Mouse (Mus musculus) megakaryocyte, embryonic 14.5 days (primary cell): ENCODE measurements at regions not wholly inside any gene's neighbourhood (a gene's known extent, or its start where the extent isn't known, plus 50 kb on each side); places are given as distances from the start of the nearest gene placed in this dataset.

ENCODE experiments used
- H3K27me3 ChIP-seq: replicated peaks from 2 replicates; pipeline ENCODE3; 2012; ENCODE audit warnings: inconsistent platforms
- H3K36me3 ChIP-seq: replicated peaks from 2 replicates; pipeline ENCODE3; 2012; ENCODE audit warnings: low read length, inconsistent platforms, mixed read lengths
- H3K4me1 ChIP-seq: 2 replicates; pipeline ENCODE4 v1.6.1; 2012; ENCODE audit warnings: inconsistent platforms
- H3K4me3 ChIP-seq: replicated peaks from 2 replicates; pipeline ENCODE3; 2012; ENCODE audit warnings: moderate library complexity, mild to moderate bottlenecking, inconsistent platforms
- H3K9me3 ChIP-seq: 2 replicates; pipeline ENCODE4 v1.6.1; 2012; ENCODE audit warnings: inconsistent platforms
- FLI1 ChIP-seq: IDR thresholded peaks from 2 replicates; pipeline ENCODE4 v1.6.1; 2012; ENCODE audit warnings: low read length, inconsistent platforms, mixed read lengths
- GATA1 ChIP-seq: IDR thresholded peaks from 3 replicates; pipeline ENCODE4 v1.6.1; 2012; ENCODE audit warnings: mixed read lengths, low read length, inconsistent platforms, borderline replicate concordance

DNA sequence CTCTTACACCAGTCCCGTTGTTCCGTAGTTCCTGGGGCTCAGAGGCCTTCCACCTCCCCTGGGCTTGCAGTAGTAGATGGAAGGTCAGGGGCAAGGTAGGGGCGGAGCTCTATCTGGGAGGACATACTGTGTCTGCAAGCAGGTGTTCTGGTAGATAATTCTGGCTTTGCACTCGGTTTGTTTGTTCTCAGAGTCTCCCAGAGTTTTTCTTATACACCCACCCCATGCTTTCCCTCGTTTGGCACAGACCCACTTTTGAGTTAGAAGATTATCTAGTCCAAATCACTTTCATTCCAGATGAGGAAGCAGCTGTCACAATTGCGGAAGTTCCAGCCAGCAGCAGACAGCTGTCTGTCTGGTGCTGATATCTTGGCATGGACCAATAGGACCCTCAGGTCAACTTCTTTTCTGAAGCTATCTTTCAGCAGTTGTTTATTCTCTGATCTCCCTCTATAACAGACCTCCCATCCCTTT is 79.0 kb upstream of the Kif2a start:
- peak overlapping the region; percentile 89 for H3K4me3 ChIP-seq
- no peaks in the 10 kb centered on the region for H3K27me3 ChIP-seq
- peaks cover 51% of the 10 kb centered on the region for H3K4me1 ChIP-seq
- no peak for TF ChIP-seq FLI1
- TF ChIP-seq GATA1, result no peak
- peaks cover 4% of the 10 kb centered on the region for H3K36me3 ChIP-seq
- H3K9me3 ChIP-seq, result peaks cover 9% of the 10 kb centered on the region

DNA sequence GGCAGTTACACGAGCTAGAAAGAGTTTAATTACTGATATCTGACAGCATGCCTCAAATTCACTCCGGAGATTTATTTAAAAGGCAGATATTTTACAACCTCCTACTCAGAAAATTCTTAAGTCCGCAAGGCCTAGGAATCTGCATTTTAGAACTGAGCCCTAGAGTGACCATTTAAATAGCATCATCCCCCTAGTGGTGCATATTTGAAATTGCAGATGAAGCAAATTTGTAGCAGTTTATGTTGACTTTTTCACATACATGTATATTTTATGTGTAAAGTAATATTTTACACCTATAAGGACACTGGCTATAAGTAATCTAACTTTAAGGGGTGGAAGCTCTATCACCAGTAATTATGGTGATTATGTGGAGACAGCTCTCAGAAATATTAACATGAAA is 78.2 kb upstream of the Kif2a start:
- Histone ChIP-seq H3K27me3 (no peaks in the 10 kb centered on the region), H3K9me3 (peaks cover 9% of the 10 kb centered on the region), H3K4me3 (no peak overlapping the region), H3K4me1 (peaks cover 59% of the 10 kb centered on the region), H3K36me3 (peaks cover 4% of the 10 kb centered on the region)
- no peak for TF ChIP-seq GATA1
- no peak for TF ChIP-seq FLI1

DNA sequence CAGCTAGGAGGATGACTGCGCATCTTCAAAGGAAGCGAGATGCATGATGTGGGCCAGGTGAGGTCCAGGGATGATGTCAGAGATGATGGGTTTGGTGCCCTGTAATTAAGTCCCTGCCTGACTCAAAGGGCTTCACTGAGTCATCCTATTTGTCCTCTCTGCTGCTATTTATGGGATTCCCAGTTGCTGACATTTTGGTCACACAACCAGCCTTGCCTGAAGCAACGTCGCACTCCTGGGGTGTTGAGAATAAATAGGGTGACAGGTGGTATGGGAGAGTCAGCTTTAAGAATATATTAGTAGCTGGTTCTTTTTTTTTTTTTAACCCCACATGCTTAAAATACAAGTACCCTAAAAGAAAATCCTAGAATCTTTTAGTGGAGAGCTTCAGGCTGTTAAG is 75.1 kb upstream of the Kif2a start:
- peak overlapping the region; percentile 72 for H3K4me3 ChIP-seq
- no peaks in the 10 kb centered on the region for H3K9me3 ChIP-seq
- TF ChIP-seq GATA1 (no peak), FLI1 (no peak)
- peaks cover 90% of the 10 kb centered on the region for H3K4me1 ChIP-seq
- H3K36me3 ChIP-seq, result no peaks in the 10 kb centered on the region
- no peaks in the 10 kb centered on the region for H3K27me3 ChIP-seq

DNA sequence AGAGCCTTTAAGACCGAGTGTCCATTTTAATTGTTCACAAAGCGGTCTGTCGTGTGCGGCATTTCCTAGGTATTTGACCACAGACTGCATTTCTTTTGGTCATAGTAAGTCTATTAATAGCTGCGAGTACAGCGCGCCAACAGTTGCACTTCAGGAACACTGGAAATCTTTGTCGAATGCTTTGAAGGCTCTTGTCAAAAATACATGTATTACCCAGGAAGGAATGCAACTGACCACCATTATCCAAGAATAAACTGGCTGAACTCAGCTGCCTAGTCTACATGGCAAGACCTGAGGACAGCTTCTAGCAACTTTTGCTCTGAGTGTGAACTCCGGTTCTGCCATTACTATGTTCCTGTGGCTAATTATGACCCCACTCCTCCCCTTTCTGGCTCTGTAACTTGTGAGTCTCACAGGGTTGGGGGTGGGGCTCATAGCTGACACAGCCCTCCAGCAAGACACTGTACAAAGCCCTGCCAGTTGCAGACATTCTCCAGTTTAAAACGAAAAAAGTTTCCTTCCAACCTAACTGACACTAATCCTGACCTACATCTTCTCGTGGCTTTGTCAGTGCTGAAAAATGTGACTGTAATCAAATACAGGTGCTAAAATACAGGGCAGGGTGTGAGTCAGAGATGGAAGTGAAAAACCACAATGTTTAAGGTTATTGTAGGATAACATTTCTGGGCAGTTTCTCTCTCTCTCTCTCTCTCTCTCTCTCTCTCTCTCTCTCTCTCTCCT is 73.2 kb upstream of the Kif2a start:
- H3K4me3 ChIP-seq, result peak overlapping the region; percentile 90
- TF ChIP-seq FLI1 (no peak), GATA1 (no peak)
- H3K36me3 ChIP-seq, result peaks cover under 1% of the 10 kb centered on the region
- peaks cover 84% of the 10 kb centered on the region for H3K4me1 ChIP-seq
- no peaks in the 10 kb centered on the region for H3K27me3 ChIP-seq
- H3K9me3 ChIP-seq, result no peaks in the 10 kb centered on the region

DNA sequence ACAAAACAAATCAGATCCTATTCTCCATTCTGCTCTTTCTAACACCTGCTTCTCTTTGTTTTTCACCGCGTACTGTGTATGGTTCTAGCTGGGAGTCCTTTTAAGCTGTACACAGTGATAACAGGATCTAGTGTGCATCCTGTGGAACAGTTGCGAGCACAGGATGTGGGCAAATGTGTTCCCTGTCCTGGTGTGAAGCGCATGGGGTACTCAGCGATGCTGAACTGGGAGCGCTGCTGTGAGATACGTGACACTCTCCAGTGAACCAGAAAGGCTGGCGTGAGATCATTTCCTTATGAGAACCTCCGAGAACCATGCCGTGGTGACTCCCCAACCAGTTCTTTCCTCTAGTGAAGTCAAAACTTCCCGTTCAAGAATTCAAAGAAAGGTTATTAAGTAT is 72.6 kb upstream of the Kif2a start:
- peak overlapping the region; percentile 90 for H3K4me3 ChIP-seq
- peaks cover 83% of the 10 kb centered on the region for H3K4me1 ChIP-seq
- TF ChIP-seq FLI1, result 0 out of 2 replicates have a peak, but pooled peaks have one; percentile 18
- TF ChIP-seq GATA1, result no peak
- H3K27me3 ChIP-seq, result no peaks in the 10 kb centered on the region
- no peaks in the 10 kb centered on the region for H3K9me3 ChIP-seq
- peaks cover 2% of the 10 kb centered on the region for H3K36me3 ChIP-seq

DNA sequence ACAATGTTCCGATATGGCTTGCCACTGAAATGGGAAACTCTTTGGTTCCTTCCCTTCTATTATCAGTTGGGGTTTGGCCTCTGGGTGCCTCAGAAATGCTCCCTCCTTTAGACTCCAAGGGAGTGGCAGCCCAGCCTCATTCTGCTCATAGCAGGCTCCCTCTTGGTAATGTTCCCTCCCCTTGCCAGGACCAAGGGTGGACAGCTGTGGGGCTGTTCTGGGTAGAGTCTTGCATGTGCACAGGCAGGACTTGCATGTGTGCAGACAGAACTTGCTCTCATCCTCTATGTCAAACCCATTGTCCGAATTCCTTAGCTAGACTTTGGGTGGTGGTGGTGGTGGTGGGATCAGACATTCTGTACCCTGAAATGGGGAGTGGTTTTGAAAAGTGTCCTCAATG is 71.8 kb upstream of the Kif2a start:
- H3K4me1 ChIP-seq, result peaks cover 87% of the 10 kb centered on the region
- TF ChIP-seq GATA1 (no peak), FLI1 (no peak)
- no peaks in the 10 kb centered on the region for H3K27me3 ChIP-seq
- peaks cover 2% of the 10 kb centered on the region for H3K36me3 ChIP-seq
- H3K9me3 ChIP-seq, result no peaks in the 10 kb centered on the region
- H3K4me3 ChIP-seq, result peak overlapping the region; percentile 60

DNA sequence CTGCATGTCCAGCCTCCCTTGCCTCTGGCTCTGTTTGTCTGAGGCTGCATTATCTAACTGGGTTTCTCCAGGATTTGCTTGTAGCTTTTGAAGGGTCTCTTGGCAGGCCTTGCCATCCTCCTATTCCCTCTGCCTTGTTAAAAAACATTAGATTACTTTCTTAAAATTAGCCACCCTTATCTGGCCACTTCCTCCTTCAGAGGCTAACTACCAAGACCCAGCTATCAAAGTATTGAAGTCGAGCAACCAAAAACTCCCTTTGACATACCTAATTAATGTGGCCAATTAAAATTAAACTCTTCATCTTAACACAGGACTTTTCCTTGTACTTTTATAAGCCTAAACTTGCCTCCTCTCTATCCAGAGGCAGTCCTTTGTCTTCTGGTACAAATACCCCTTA is 66.3 kb upstream of the Kif2a start:
- TF ChIP-seq FLI1 (no peak), GATA1 (no peak)
- peaks cover 4% of the 10 kb centered on the region; the same call in 1 of the 2 replicates for H3K9me3 ChIP-seq
- no peaks in the 10 kb centered on the region for H3K27me3 ChIP-seq
- H3K4me1 ChIP-seq, result peaks cover 66% of the 10 kb centered on the region
- no peak overlapping the region for H3K4me3 ChIP-seq
- peaks cover 12% of the 10 kb centered on the region for H3K36me3 ChIP-seq

DNA sequence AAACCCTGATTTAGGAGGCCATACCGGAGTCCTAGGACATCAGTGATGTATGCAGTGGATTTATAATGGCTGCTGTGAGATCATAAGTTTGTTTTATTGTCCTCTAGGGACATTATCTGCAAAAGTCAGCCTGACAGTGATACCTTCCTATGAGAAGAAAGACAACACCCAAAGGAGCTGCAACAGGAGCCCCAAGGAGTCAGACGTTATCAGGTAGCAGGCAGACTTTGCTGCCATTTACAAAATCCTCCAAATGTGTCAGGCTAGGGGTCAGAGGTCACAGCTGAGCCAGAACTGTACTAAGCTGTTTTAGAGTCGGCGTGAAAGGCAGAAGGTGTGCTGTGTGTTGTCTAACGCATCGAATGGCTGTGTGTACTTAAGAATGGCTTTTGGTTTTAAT is 65.4 kb upstream of the Kif2a start:
- H3K27me3 ChIP-seq, result no peaks in the 10 kb centered on the region
- no peak overlapping the region for H3K4me3 ChIP-seq
- peaks cover 12% of the 10 kb centered on the region for H3K36me3 ChIP-seq
- peaks cover 4% of the 10 kb centered on the region; the same call in 1 of the 2 replicates for H3K9me3 ChIP-seq
- TF ChIP-seq GATA1 (no peak), FLI1 (no peak)
- peaks cover 57% of the 10 kb centered on the region for H3K4me1 ChIP-seq

DNA sequence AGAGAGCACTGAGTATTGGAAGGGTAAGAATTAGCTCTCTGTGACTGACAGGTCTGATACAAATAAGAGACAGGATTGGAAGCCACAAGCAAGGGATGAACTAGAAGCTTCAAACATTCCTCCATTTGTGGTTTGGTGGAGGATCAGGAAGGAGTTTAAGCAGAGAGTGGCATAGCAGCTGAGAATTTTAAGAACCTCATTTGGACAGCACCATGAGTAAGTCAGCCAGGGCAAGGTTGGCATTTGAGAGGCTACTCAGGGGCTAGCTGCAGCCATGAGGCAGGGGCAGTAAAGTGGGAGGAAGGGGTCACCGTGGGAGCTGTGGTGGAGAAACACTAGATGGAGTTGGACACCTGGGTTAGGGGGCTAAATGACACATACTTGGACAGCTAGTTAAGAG is 56.2 kb upstream of the Kif2a start:
- Histone ChIP-seq H3K27me3 (peaks cover 4% of the 10 kb centered on the region), H3K36me3 (no peaks in the 10 kb centered on the region), H3K4me1 (peaks cover 32% of the 10 kb centered on the region), H3K4me3 (no peak overlapping the region), H3K9me3 (no peaks in the 10 kb centered on the region)
- TF ChIP-seq GATA1 (no peak), FLI1 (no peak)

DNA sequence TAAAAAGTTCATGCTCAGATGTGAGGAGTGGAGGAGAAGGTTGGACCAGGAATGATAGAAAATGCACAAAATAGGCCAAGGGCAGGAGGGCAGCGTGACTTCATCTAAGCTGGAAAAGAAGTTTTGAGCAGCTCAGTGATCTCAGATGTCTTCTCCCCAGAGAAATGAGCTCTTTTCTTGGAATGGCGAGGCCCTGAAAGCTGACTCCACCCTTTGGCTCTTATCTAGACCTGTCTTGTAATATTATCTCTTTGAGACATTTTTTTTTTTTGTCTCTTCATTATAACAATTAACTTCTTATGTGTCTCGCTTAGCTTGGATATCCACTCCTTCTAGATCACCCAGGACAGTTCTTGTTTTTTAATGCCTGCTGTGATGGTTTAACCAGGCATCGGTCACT is 53.0 kb upstream of the Kif2a start:
- peaks cover 4% of the 10 kb centered on the region for H3K27me3 ChIP-seq
- no peaks in the 10 kb centered on the region for H3K36me3 ChIP-seq
- H3K9me3 ChIP-seq, result no peaks in the 10 kb centered on the region
- no peak for TF ChIP-seq FLI1
- TF ChIP-seq GATA1, result no peak
- no peak overlapping the region for H3K4me3 ChIP-seq
- peaks cover 31% of the 10 kb centered on the region for H3K4me1 ChIP-seq

DNA sequence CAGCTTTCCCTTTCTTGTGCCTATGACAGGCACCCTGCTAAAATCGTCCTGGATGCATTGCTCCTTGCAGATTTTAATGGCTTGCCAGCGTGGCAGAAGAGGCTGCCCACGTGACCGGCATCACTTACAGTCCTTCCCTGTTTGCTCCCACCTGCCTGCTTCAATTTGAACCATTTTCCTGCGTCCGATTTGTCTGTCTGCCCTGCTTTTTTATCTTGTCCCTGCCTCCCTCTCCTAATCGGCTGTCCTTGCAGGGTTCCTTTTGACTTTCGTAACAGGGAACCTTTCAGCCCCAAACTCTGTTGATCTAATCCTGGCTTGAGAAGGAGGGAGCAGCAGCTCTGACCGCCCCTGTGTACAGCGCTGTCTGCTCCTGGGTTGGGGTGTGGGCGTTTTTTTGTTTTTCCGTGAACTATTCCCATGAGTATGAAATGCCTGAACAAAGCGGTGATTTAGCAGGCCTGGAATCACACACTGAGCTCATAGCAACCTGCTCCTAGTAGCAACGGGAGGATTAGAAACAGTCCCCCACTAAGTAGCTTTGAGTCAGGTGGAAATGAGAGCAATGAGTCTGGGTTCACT is 51.2 kb upstream of the Kif2a start:
- H3K4me1 ChIP-seq, result peaks cover 35% of the 10 kb centered on the region

More for the DNA sequence above, 51.2 kb upstream of the Kif2a start:
- H3K4me3 ChIP-seq, result no peak overlapping the region
- H3K36me3 ChIP-seq, result no peaks in the 10 kb centered on the region
- H3K27me3 ChIP-seq, result peaks cover 4% of the 10 kb centered on the region
- no peaks in the 10 kb centered on the region for H3K9me3 ChIP-seq
- TF ChIP-seq GATA1 (no peak), FLI1 (no peak)
